Mouse (Mus musculus) Muller cell, postnatal 12 days (primary cell): ENCODE data around the gene Lypd6.

Source experiments
- DNase-seq: peaks from one replicate; pipeline ENCODE4 v3.0.0-alpha.2; 2015; ENCODE audit errors: inconsistent ontology term

The Lypd6 gene

GRCm38 (mm10) chr2:50173730-50174528, 107.7 kb downstream of the Lypd6 start:
- no peak for DNase-seq

GRCm38 (mm10) chr2:50175709-50176108, 109.5 kb downstream of the Lypd6 start:
- no peak for DNase-seq

DNA sequence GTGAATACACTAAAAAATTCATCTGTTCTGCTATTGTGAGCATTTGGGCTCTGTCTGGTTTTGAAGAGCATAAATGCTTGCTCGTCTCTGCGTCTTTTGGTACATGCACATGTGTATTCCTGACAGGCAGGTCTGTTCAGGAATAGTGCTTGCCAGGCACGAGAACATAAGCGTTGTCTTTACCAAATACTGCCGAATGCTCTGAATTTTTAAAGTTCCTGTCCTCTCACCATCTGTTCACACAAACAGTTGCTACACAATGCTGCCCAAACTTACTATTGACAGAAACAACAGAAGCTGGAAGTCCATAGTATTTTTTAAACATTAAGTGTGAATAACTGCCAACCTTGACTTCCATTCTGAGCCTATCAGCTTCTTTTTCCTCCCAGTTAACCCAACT, 112.9 kb downstream of the Lypd6 start:
- DNase-seq = no peak

GRCm38 (mm10) chr2:50180423-50180822, 114.2 kb downstream of the Lypd6 start:
- no peak for DNase-seq

- DNase-seq = no peak
Observed at GRCm38 (mm10) chr2:50181332-50181731, 115.1 kb downstream of the Lypd6 start.

DNA sequence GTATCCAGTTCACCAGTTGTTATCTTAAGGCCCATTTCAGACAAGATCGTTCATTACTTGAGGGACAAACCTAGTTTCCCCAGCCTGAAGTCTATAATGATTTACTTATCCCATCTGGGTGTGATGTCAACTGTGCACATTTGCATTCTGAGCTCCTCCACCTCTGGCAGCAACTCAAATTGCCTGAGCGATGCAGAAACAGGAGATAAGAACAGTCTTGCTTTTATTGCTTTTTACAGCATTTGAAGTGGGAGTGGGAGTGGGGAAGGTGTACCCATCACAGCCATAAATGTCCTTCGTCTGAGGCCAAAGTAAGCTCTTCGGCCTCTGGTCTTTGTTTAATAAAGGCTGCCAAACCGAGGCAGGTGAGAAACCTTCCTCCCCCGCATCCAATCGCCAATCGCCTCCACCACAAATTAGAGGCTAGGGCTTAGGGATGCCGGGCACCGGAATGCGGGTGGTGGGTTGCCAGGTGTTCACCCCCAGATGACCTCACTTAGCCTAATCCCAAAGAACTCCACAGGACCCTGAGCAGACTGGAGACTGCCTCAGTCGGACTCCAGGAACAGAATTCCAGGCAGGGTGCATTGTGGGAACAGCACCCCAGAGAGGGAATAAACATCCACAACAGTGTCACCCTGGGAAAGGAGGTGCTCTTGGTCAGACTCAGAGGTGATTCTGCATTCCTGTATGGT, 120.6 kb downstream of the Lypd6 start:
- no peak for DNase-seq

DNA sequence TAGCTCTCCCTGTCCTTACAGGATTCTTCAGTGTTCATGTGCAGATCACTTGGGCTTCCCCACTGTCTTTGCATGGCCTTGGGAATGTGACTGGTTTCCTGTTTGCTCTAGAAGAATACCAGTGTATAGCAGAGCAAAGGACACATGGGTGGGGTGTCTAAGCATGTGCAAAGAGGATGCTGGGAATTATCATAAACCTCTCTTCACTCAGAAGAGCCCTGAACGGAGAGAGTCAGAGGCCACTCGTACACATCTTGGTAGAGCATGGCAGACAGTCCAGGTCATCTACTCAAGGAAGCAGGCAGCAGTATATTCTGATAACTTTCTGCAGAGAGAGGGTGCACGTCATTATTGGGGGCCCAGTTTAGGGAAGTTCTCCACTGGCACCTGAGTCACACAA, 122.6 kb downstream of the Lypd6 start:
- no peak for DNase-seq

- DNase-seq = no peak
Observed at GRCm38 (mm10) chr2:50196681-50197080, 130.5 kb downstream of the Lypd6 start.

DNA sequence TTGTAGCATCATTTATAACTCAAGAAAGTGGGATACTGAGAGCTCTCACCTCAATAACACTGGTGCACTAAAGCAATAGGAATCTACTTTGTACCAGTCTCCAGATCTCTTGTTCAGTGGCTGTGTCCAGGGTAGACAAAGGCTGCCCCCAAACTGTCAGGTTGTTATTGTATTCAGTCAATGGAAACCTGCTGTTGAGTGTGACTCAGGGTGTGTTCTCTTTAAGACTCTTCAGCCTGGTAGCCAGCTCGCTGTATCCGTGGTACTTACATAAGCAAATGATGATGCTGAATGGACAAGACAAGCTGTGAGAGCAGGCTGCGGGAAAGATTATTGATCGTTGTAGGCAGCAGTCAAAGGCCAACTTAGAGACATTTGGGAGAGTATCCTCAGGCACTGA, 131.6 kb downstream of the Lypd6 start:
- peak; percentile 72 for DNase-seq

- DNase-seq = no peak
Observed at GRCm38 (mm10) chr2:50200541-50200940, 134.3 kb downstream of the Lypd6 start.

GRCm38 (mm10) chr2:50220574-50220973, 154.3 kb downstream of the Lypd6 start:
- DNase-seq = peak; percentile 62

- DNase-seq = no peak
Observed at GRCm38 (mm10) chr2:50225019-50225418, 158.8 kb downstream of the Lypd6 start.

- peak; percentile 36 for DNase-seq
Observed at GRCm38 (mm10) chr2:50233491-50233890, 167.3 kb downstream of the Lypd6 start.
